Mouse (Mus musculus) megakaryocyte, embryonic 14.5 days (primary cell): ENCODE results near the gene Cacnb1. TPM values are rescaled to one million over a fixed set of nuclear protein-coding genes. Genes with fewer than 3 reads are reported as not detected.

Source experiments
- H3K27me3 ChIP-seq: replicated peaks from 2 replicates; pipeline ENCODE3; 2012; ENCODE audit warnings: inconsistent platforms
- H3K36me3 ChIP-seq: replicated peaks from 2 replicates; pipeline ENCODE3; 2012; ENCODE audit warnings: low read length, inconsistent platforms, mixed read lengths
- H3K4me1 ChIP-seq: 2 replicates; pipeline ENCODE4 v1.6.1; 2012; ENCODE audit warnings: inconsistent platforms
- H3K4me3 ChIP-seq: replicated peaks from 2 replicates; pipeline ENCODE3; 2012; ENCODE audit warnings: moderate library complexity, mild to moderate bottlenecking, inconsistent platforms
- H3K9me3 ChIP-seq: 2 replicates; pipeline ENCODE4 v1.6.1; 2012; ENCODE audit warnings: inconsistent platforms
- FLI1 ChIP-seq: IDR thresholded peaks from 2 replicates; pipeline ENCODE4 v1.6.1; 2012; ENCODE audit warnings: low read length, inconsistent platforms, mixed read lengths
- GATA1 ChIP-seq: IDR thresholded peaks from 3 replicates; pipeline ENCODE4 v1.6.1; 2012; ENCODE audit warnings: mixed read lengths, low read length, inconsistent platforms, borderline replicate concordance
- polyA plus RNA-seq: library from polyadenylated mRNA; stranded (reverse); fragments of >175 nt; gene quantifications from 2 replicates; pipeline ENCODE4 v1.2.3, GENCODE M21; 2012; ENCODE audit warnings: low replicate concordance; ENCODE audit not compliant: insufficient read depth

Gene Cacnb1
- polyA plus RNA-seq, 1 experiment = 2.8 TPM

GRCm38 (mm10) chr11:97994539-97995100 lies 28.2 kb downstream of the Cacnb1 start:
- peak overlapping the region; percentile 91 for H3K4me3 ChIP-seq
- no peak for TF ChIP-seq FLI1
- no peak for TF ChIP-seq GATA1
- no peaks in the 10 kb centered on the region for H3K36me3 ChIP-seq
- H3K27me3 ChIP-seq = peaks cover 52% of the 10 kb centered on the region
- peaks cover 38% of the 10 kb centered on the region for H3K4me1 ChIP-seq
- H3K9me3 ChIP-seq = no peaks in the 10 kb centered on the region

- H3K9me3 ChIP-seq = no peaks in the 10 kb centered on the region
- peak overlapping the region; percentile 96 for H3K4me3 ChIP-seq
- peaks cover 48% of the 10 kb centered on the region for H3K27me3 ChIP-seq
- TF ChIP-seq GATA1 (no peak), FLI1 (no peak)
- H3K36me3 ChIP-seq = no peaks in the 10 kb centered on the region
- H3K4me1 ChIP-seq = peaks cover 43% of the 10 kb centered on the region
Measured at GRCm38 (mm10) chr11:97988530-97989096, 34.2 kb downstream of the Cacnb1 start.

GRCm38 (mm10) chr11:97987551-97988526 lies 35.0 kb downstream of the Cacnb1 start:
- Histone ChIP-seq H3K4me1 (peaks cover 43% of the 10 kb centered on the region), H3K9me3 (no peaks in the 10 kb centered on the region), H3K36me3 (no peaks in the 10 kb centered on the region), H3K27me3 (peaks cover 56% of the 10 kb centered on the region), H3K4me3 (peak overlapping the region; percentile 96)
- TF ChIP-seq FLI1 (no peak), GATA1 (no peak)

GRCm38 (mm10) chr11:97986738-97987465 lies 35.9 kb downstream of the Cacnb1 start:
- peaks cover 43% of the 10 kb centered on the region for H3K4me1 ChIP-seq
- no peaks in the 10 kb centered on the region for H3K9me3 ChIP-seq
- no peak for TF ChIP-seq GATA1
- H3K36me3 ChIP-seq = no peaks in the 10 kb centered on the region
- peaks cover 56% of the 10 kb centered on the region for H3K27me3 ChIP-seq
- peak overlapping the region; percentile 96 for H3K4me3 ChIP-seq

- no peak for TF ChIP-seq FLI1
- TF ChIP-seq GATA1 = no peak
- H3K4me3 ChIP-seq = peak within 1 kb of the TSS; percentile 96
- H3K4me1 ChIP-seq = peaks cover 43% of the 10 kb centered on the region
- no peaks in the 10 kb centered on the region for H3K9me3 ChIP-seq
- H3K27me3 ChIP-seq = peaks cover 64% of the 10 kb centered on the region
- H3K36me3 ChIP-seq = no peaks in the 10 kb centered on the region
Measured at GRCm38 (mm10) chr11:97985727-97986677, 36.8 kb downstream of the Cacnb1 start, which contains the start of gene Plxdc1. Gene Plxdc1, minus strand, starts transcription at chr11:97986444.

GRCm38 (mm10) chr11:97983983-97984382 lies 38.9 kb downstream of the Cacnb1 start:
- no peak for TF ChIP-seq FLI1
- TF ChIP-seq GATA1 = no peak
- Histone ChIP-seq H3K9me3 (no peaks in the 10 kb centered on the region), H3K27me3 (peaks cover 78% of the 10 kb centered on the region), H3K36me3 (no peaks in the 10 kb centered on the region), H3K4me1 (peaks cover 26% of the 10 kb centered on the region), H3K4me3 (no peak overlapping the region)

GRCm38 (mm10) chr11:97983506-97983905 lies 39.3 kb downstream of the Cacnb1 start:
- Histone ChIP-seq H3K4me1 (peaks cover 25% of the 10 kb centered on the region), H3K36me3 (no peaks in the 10 kb centered on the region), H3K4me3 (no peak overlapping the region), H3K9me3 (no peaks in the 10 kb centered on the region), H3K27me3 (peaks cover 83% of the 10 kb centered on the region)
- TF ChIP-seq GATA1 = no peak
- TF ChIP-seq FLI1 = no peak

GRCm38 (mm10) chr11:97982721-97983120 lies 40.1 kb downstream of the Cacnb1 start:
- Histone ChIP-seq H3K9me3 (no peaks in the 10 kb centered on the region), H3K36me3 (no peaks in the 10 kb centered on the region), H3K4me3 (no peak overlapping the region), H3K27me3 (peaks cover 91% of the 10 kb centered on the region), H3K4me1 (peaks cover 30% of the 10 kb centered on the region)
- TF ChIP-seq GATA1 = no peak
- TF ChIP-seq FLI1 = no peak

GRCm38 (mm10) chr11:97980531-97980966 lies 42.3 kb downstream of the Cacnb1 start:
- Histone ChIP-seq H3K4me1 (peaks cover 12% of the 10 kb centered on the region), H3K27me3 (peaks cover 94% of the 10 kb centered on the region), H3K9me3 (no peaks in the 10 kb centered on the region), H3K4me3 (no peak overlapping the region), H3K36me3 (no peaks in the 10 kb centered on the region)
- TF ChIP-seq GATA1 = no peak
- TF ChIP-seq FLI1 = no peak
